Mouse (Mus musculus): Measurements from ENCODE around the gene Tbx20.

The Tbx20 gene

DNA sequence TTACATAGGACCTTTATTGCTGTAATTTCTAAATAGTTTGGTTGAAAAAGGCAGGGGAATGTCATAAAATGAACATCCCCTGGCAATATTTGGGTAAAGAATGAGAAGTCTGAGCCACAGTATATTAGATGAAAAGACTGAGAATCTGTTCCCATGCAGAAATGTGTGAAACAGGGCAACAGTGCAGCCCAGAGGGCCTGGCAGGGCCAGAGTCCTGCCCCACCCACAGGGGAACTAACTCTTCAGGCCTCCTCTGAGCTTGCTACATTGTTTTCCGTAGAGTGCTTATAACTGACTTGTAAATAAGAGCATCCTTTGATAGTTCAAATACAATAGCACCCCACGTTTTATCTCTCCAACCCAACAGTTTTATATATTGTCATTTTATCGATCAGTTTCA is 7.0 kb downstream of the Tbx20 start:
- DNase-seq, result peak; percentile 86

DNA sequence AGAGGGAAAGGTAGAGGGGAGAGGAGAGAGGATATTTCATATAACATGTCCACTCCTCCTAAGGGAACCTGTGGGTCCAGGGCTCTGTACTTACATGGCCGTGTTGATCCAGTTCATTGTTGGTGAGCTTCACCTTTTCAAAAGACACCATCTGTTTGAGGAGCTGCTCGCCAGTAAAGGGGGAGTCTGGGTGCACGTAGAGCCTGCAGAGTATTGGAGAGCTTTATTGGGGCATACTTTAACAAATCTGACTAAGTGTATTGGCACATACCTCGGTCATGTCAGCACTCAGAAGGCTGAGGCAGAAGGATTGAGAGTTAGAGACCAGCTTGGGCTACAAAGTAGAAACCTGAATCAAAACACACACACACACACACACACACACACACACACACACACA is 8.5 kb downstream of the Tbx20 start:
- peak; percentile 78 for DNase-seq

DNA sequence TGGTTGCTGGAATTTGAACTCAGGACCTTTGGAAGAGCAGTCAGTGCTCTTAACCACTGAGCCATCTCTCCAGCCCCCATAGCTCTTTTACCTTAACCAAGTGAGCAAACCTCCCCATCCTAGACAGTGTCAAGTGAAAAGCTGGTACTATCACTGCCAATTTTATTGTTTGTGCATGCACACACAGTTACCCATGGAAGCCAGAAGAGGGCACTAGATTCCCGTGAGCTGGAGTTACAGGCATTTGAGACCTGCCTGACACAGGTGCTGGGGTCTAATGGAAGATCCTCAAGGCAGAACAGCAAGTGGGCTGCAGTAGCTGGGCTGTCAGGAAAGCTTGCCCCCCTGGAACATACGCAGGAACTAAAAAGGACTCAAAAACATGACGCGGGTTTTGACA is 13.6 kb downstream of the Tbx20 start:
- peak; percentile 81 for DNase-seq

DNA sequence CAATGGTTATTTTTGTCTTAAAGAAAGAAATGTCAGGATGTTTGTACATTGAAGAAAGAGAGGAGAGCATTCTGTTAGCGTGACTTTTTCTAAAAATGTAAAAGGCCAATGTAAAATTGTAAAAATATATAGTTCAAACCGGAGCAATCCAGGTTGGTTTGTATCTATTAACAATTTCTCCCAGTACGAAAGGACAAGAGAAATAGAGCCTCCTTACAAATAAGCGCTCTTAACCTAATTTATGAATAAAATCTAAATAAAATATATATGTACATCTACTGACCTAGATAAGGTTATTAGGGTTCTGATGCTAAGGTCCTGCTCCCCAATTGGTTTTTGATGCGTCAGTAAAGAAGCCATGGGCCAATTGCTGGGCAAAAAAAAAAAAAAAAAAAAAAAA is 29.1 kb downstream of the Tbx20 start:
- DNase-seq, result no peak

DNA sequence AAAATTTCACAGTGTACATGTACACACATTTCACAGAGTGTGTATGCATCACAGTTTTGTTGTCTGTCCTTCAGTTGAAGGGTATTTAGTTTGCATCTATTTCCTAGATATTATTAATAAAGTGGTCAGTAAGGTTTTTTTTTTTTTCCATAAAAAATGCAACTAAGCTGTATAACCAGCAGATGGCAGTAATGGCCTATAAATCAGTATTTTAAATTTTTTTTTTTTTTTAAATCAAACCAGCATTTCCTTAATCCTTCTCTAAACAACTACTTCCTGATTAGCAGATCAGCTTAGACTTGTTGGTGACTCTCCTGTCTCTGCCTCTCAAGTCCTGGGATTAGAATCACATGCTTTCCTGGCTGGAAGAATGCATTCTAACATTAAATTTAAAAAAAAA is 72.9 kb downstream of the Tbx20 start:
- no peak for DNase-seq

GRCm38 (mm10) chr9:24696405-24696778 is 77.7 kb downstream of the Tbx20 start:
- no peak for DNase-seq

DNA sequence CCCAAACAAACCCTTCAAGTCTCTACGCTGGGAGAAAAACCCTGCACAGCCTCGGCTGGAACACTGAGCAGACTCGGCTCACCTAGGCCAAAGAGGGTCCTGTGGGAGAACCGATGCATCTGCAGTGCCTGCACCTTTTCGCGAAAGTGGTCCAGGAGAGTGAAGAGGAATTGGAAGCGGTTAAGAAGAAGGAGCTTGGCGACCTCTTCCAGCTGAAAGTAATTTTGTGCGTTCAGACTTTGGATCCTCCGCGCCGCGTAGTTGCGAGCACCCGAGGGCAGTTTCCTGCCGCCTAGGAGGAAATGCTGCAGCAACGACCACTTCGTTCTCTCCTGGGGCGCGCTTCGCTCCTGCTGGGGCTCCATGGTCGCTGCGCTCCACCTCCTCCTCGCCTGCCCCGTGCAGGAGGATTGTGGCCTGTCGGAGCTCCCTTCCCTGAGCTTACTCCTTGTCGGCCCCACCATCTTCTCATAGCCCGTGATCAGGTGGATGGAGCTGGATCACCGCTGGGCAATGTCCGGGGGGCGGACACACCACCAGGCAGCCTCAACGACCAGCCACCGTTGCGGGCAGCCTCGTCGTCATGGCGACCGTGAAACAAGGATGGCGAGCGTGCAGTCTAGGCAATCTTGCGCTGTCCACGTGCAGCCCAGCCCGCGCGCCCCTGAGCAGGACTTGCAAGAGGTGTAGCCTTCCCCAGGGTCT is 78.3 kb downstream of the Tbx20 start, which contains the start of gene Dpy19l2:
Dpy19l2 (minus strand) TSS at position 594 of the 705 bp plus-strand sequence.
- no peak for DNase-seq
